Mouse (Mus musculus) limb, embryonic 12.5 days (tissue): ENCODE data around the gene Hrk. TPM values are rescaled to one million over a fixed set of nuclear protein-coding genes. Genes with fewer than 3 reads are reported as not detected.

Experiments used
- ATAC-seq: fragments of 200-750 bp; cut with Nextera tagmentation; 2 replicates; pipeline ENCODE4 v1.8.0; 2017; ENCODE audit warnings: low read depth, moderate TSS enrichment; ENCODE audit not compliant: insufficient number of reproducible peaks, insufficient read depth, low FRiP score, low TSS enrichment
- H3K27ac ChIP-seq: fragments of 300-500 bp; sonication (generic); 2 replicates; pipeline ENCODE4 v1.5.1; 2016; ENCODE audit warnings: mild to moderate bottlenecking, moderate library complexity
- H3K27me3 ChIP-seq: fragments of 300-500 bp; sonication (generic); 2 replicates; pipeline ENCODE4 v1.6.1; 2016; ENCODE audit warnings: mild to moderate bottlenecking, moderate library complexity
- H3K36me3 ChIP-seq: fragments of 300-500 bp; sonication (generic); 2 replicates; pipeline ENCODE4 v1.6.1; 2016; ENCODE audit warnings: mild to moderate bottlenecking, moderate library complexity
- H3K4me1 ChIP-seq: fragments of 300-500 bp; sonication (generic); replicated peaks from 2 replicates; pipeline ENCODE4 v1.6.1; 2016
- H3K4me2 ChIP-seq: fragments of 300-500 bp; sonication (generic); 2 replicates; pipeline ENCODE4 v1.6.1; 2016; ENCODE audit warnings: mild to moderate bottlenecking, moderate library complexity
- H3K4me3 ChIP-seq: fragments of 300-500 bp; sonication (generic); replicated peaks from 2 replicates; pipeline ENCODE4 v1.5.1; 2016; ENCODE audit warnings: mild to moderate bottlenecking
- H3K9ac ChIP-seq: fragments of 300-500 bp; sonication (generic); replicated peaks from 2 replicates; pipeline ENCODE4 v1.6.1; 2016; ENCODE audit warnings: mild to moderate bottlenecking, moderate library complexity
- H3K9me3 ChIP-seq: fragments of 300-500 bp; sonication (generic); 2 replicates; pipeline ENCODE4 v1.6.1; 2016; ENCODE audit warnings: mild to moderate bottlenecking, moderate library complexity
- WGBS: fragments of 180-500 bp; shearing (Covaris S2); methylation state at CpG from one replicate; pipeline ENCODE4 v1.1.7; 2016; 5-methylcytosine and 5-hydroxymethylcytosine counted together
- polyA plus RNA-seq: library from polyadenylated mRNA; unstranded; fragments of >200 nt; fragmentation: Nextera tagmentation; extraction: Ambion mirVana; gene quantifications from 2 replicates; pipeline ENCODE4 v1.2.1, GENCODE M21; 2016

Hrk gene
- polyA plus RNA-seq, 1 experiment from 2014 or later = 0.13 TPM

GRCm38 (mm10) chr5:118230071-118230611, 65.7 kb downstream of the Hrk start:
- Histone ChIP-seq H3K36me3 (peaks cover 64% of the 10 kb centered on the region), H3K4me1 (no peaks in the 10 kb centered on the region), H3K4me3 (no peak overlapping the region), H3K9ac (no peak overlapping the region), H3K4me2 (no peak overlapping the region), H3K27ac (no peak overlapping the region), H3K27me3 (no peaks in the 10 kb centered on the region), H3K9me3 (no peaks in the 10 kb centered on the region)
- 93% methylated on average over 13 of the region's 13 CpGs for WGBS
- no peak for ATAC-seq

GRCm38 (mm10) chr5:118236891-118237290, 72.4 kb downstream of the Hrk start:
- peaks cover 53% of the 10 kb centered on the region for H3K36me3 ChIP-seq
- WGBS = 81% methylated on average over 12 of the region's 12 CpGs
- H3K9ac ChIP-seq = no peak overlapping the region
- H3K27me3 ChIP-seq = no peaks in the 10 kb centered on the region
- H3K27ac ChIP-seq = no peak overlapping the region
- no peak overlapping the region for H3K4me3 ChIP-seq
- no peak overlapping the region for H3K4me2 ChIP-seq
- ATAC-seq = no peak
- no peaks in the 10 kb centered on the region for H3K4me1 ChIP-seq
- no peaks in the 10 kb centered on the region for H3K9me3 ChIP-seq

Other genes with a start within 250 kb of the Hrk start
- gene Fbxo21, start 187.9 kb upstream of the Hrk start, polyA plus RNA-seq = 87.4 and 89.0 TPM in 2 replicates
- gene Tesc, start 136.9 kb upstream of the Hrk start, polyA plus RNA-seq = 0.49 and 0.74 TPM in 2 replicates
- gene Fbxw8, start 9.2 kb upstream of the Hrk start, polyA plus RNA-seq = 42.9 and 44.5 TPM in 2 replicates
- 3.6 and 6.8 TPM in 2 replicates for gene Rnft2, start 80.5 kb downstream of the Hrk start, polyA plus RNA-seq
- gene 2410131K14Rik, start 80.6 kb downstream of the Hrk start, polyA plus RNA-seq = 12.3 and 12.8 TPM in 2 replicates